Comparison of ENCODE assay signal across 12 mouse cellular contexts in genomic region chr5:139442428-139442827, GRCm38 (mm10). TPM values are rescaled to one million over a fixed set of nuclear protein-coding genes. Genes with fewer than 3 reads are reported as not detected.
DNase-seq lines count a peak whose midpoint lies in the region; ATAC-seq and TF ChIP-seq lines count a peak whose summit lies in the region.
"Had no signal": no experiment of that assay in that cellular context is flagged by ENCODE, and none has a peak within 500 bp of the region (broad histone marks: within the 10 kb centered on the region; RNA-seq: fewer than 3 reads in every experiment).

No protein-coding gene starts in this region.

- no peak for ATAC-seq in forebrain, postnatal 0 days

- intact Hi-C loops in left cerebral cortex, postnatal 4 days (cut with DNase I): no loop called here

- no peak overlapping the region for H3K4me3 ChIP-seq in forebrain, postnatal 0 days (ENCODE audit: low read depth, low read length)
- H3K4me3 ChIP-seq in myocyte: no peak overlapping the region
- H3K4me3 ChIP-seq: liver, embryonic 15.5 days had no signal

- TF ChIP-seq POLR2A in myocyte (IDR thresholded peaks at IDR 0.05; ENCODE audit: insufficient read length, low read depth): no peak

- no peak for TF ChIP-seq CTCF in forebrain, postnatal 0 days (IDR thresholded peaks at IDR 0.05; ENCODE audit: low read depth)

- peak overlapping the region; percentile 59 for H3K27ac ChIP-seq in forebrain, postnatal 0 days (ENCODE audit: low read depth, low read length)
- H3K27ac ChIP-seq: kidney, postnatal 0 days; liver, embryonic 15.5 days had no signal

- no peak overlapping the region for H3K9ac ChIP-seq in forebrain, postnatal 0 days
- H3K9ac ChIP-seq: liver, embryonic 15.5 days had no signal

- H3ac ChIP-seq in myocyte (ENCODE audit: control insufficient read depth, insufficient read length): no peak overlapping the region

- peak; percentile 45 to 65 for DNase-seq in cerebellum, postnatal 10 days
- no peak for DNase-seq in cerebellum, adult 9-10 months
- DNase-seq in left cerebral cortex, postnatal 4 days: peak; percentile 52
- DNase-seq in left cerebral cortex, adult 11 months (ENCODE audit: low spot score): no peak
- DNase-seq in forebrain, postnatal 0 days: no peak
- no peak for DNase-seq in thymus, postnatal 10 days (ENCODE audit: low spot score in 2 of 2)
- DNase-seq in liver: no peak
- DNase-seq: heart, postnatal 14 days had no signal

- 77% methylated on average over 12 of the region's 12 CpGs for WGBS in forebrain, postnatal 0 days

- no peaks in the 10 kb centered on the region for H3K9me3 ChIP-seq in forebrain, postnatal 0 days (ENCODE audit: low read length)
- H3K9me3 ChIP-seq: liver, embryonic 15.5 days had no signal

- H3K79me2 ChIP-seq in myocyte (ENCODE audit: control insufficient read depth, insufficient read depth): no peaks in the 10 kb centered on the region

- H3K4me2 ChIP-seq in forebrain, postnatal 0 days (ENCODE audit: low read depth): no peak overlapping the region
- H3K4me2 ChIP-seq in myocyte (ENCODE audit: low read depth): peak overlapping the region; percentile 67
- H3K4me2 ChIP-seq: liver, embryonic 15.5 days had no signal

- H3K4me1 ChIP-seq in forebrain, postnatal 0 days (ENCODE audit: insufficient read depth): no peaks in the 10 kb centered on the region; the same call in 1 of the 2 replicates
- H3K4me1 ChIP-seq: liver, embryonic 15.5 days had no signal

- H3K27me3 ChIP-seq in forebrain, postnatal 0 days (ENCODE audit: insufficient read depth, low read length): no peaks in the 10 kb centered on the region
- H3K27me3 ChIP-seq in myocyte (ENCODE audit: control insufficient read depth, insufficient read depth, insufficient read length): no peaks in the 10 kb centered on the region
- H3K27me3 ChIP-seq: liver, embryonic 15.5 days had no signal

- no peaks in the 10 kb centered on the region for H3K36me3 ChIP-seq in forebrain, postnatal 0 days (ENCODE audit: insufficient read depth)
- H3K36me3 ChIP-seq in myocyte (ENCODE audit: control insufficient read depth, insufficient read depth): no peaks in the 10 kb centered on the region
- H3K36me3 ChIP-seq: liver, embryonic 15.5 days had no signal

TF ChIP-seq in myocyte, 11 proteins besides CTCF, POLR2A, EP300 and RAD21:
- TF ChIP-seq E2F4 (IDR thresholded peaks at IDR 0.05; ENCODE audit: insufficient read depth) (no peak), MYOD1 (IDR thresholded peaks at IDR 0.05; ENCODE audit: control insufficient read depth in 1 of 3, insufficient read length in 2 of 3, low read depth in 2 of 3) (peak in 2 of 3 experiments; percentile 48 to 53), SRF (IDR thresholded peaks at IDR 0.05; ENCODE audit: control insufficient read depth, insufficient read length, low read depth) (no peak), TCF3 (IDR thresholded peaks at IDR 0.05; ENCODE audit: insufficient read length, low read depth) (no peak), POLR2AphosphoS2 (IDR thresholded peaks at IDR 0.05; ENCODE audit: insufficient read length, low read depth) (no peak), TCF12 (IDR thresholded peaks at IDR 0.05; ENCODE audit: insufficient read depth, poor library complexity, severe bottlenecking) (no peak), MYOG (IDR thresholded peaks at IDR 0.05; ENCODE audit: control insufficient read depth in 1 of 3, insufficient read depth in 1 of 3, insufficient read length in 2 of 3, low read depth in 2 of 3) (peak in 2 of 3 experiments; percentile 13 to 65), MAX (IDR thresholded peaks at IDR 0.05; ENCODE audit: low read depth) (no peak), CEBPB (IDR thresholded peaks at IDR 0.05; ENCODE audit: insufficient read depth, poor library complexity, severe bottlenecking) (no peak), REST (IDR thresholded peaks at IDR 0.05; ENCODE audit: insufficient read depth, insufficient read length) (no peak), USF1 (IDR thresholded peaks at IDR 0.05; ENCODE audit: low read depth) (no peak)
TF ChIP-seq in myocyte: peak in this region for 2.

RNA-seq across cellular contexts. Expression of gene 3110082I17Rik, which starts 17.9 kb away (rescaled TPM):
- 10 to 100 TPM; 18.0 to 19.2 TPM for total RNA-seq in left cerebral cortex, postnatal 4 days (2021)
- total RNA-seq in forebrain, postnatal 0 days (2014; rRNA removed): 10.5 and 11.9 TPM in 2 replicates
- 17.4 and 19.4 TPM in 2 replicates for polyA plus RNA-seq in forebrain, postnatal 0 days (2015; fragmentation: Nextera tagmentation; extraction: Ambion mirVana)
- polyA plus RNA-seq in myocyte (2012; fragmentation: generic; extraction: Trizol): 16.4 TPM

RNA-seq across cellular contexts. Expression of gene Gper1, which starts 19.5 kb away (rescaled TPM):
- 1 to 10 TPM; 3.0 to 3.2 TPM for total RNA-seq in left cerebral cortex, postnatal 4 days (2021)
- 6.8 and 9.1 TPM in 2 replicates for total RNA-seq in forebrain, postnatal 0 days (2014; rRNA removed)
- polyA plus RNA-seq in forebrain, postnatal 0 days (2015; fragmentation: Nextera tagmentation; extraction: Ambion mirVana): 6.8 and 8.1 TPM in 2 replicates
- 9.2 TPM for polyA plus RNA-seq in myocyte (2012; fragmentation: generic; extraction: Trizol)
- total RNA-seq: megakaryocyte-erythroid progenitor cell, adult 5-6 weeks had no signal

RNA-seq across cellular contexts. Expression of gene C130050O18Rik, which starts 37.3 kb away (rescaled TPM):
- total RNA-seq in left cerebral cortex, postnatal 4 days (2021): not detected
- total RNA-seq in forebrain, postnatal 0 days (2014; rRNA removed): not detected in 2 replicates
- polyA plus RNA-seq in forebrain, postnatal 0 days (2015; fragmentation: Nextera tagmentation; extraction: Ambion mirVana): 0.13 TPM in 1 of 2 replicates, not detected in the other
- polyA plus RNA-seq in myocyte (2012; fragmentation: generic; extraction: Trizol): 0.25 TPM
- total RNA-seq: megakaryocyte-erythroid progenitor cell, adult 5-6 weeks had no signal

RNA-seq across cellular contexts. Expression of gene Zfand2a, which starts 41.9 kb away (rescaled TPM):
- total RNA-seq in left cerebral cortex, postnatal 4 days (2021): 10 to 100 TPM; 58.7 to 60.3 TPM
- 50.4 and 51.7 TPM in 2 replicates for total RNA-seq in forebrain, postnatal 0 days (2014; rRNA removed)
- 23.9 and 29.8 TPM in 2 replicates for polyA plus RNA-seq in forebrain, postnatal 0 days (2015; fragmentation: Nextera tagmentation; extraction: Ambion mirVana)
- 15.0 TPM for polyA plus RNA-seq in myocyte (2012; fragmentation: generic; extraction: Trizol)

Comparison
In these comparisons a context has a peak if more than half of its experiments do, and no peak if none do; other contexts are left out.
1. DNase-seq: peak in cerebellum, postnatal 10 days (2 of 2) and left cerebral cortex, postnatal 4 days (single experiment); none in cerebellum, adult 9-10 months (single experiment), left cerebral cortex, adult 11 months (single experiment), forebrain, postnatal 0 days (single experiment), thymus, postnatal 10 days (0 of 2) and liver (single experiment).